Mouse (Mus musculus): ENCODE measurements at regions not wholly inside any gene's neighbourhood (a gene's known extent, or its start where the extent isn't known, plus 50 kb on each side); places are given as distances from the start of the nearest gene placed in this dataset.

DNA sequence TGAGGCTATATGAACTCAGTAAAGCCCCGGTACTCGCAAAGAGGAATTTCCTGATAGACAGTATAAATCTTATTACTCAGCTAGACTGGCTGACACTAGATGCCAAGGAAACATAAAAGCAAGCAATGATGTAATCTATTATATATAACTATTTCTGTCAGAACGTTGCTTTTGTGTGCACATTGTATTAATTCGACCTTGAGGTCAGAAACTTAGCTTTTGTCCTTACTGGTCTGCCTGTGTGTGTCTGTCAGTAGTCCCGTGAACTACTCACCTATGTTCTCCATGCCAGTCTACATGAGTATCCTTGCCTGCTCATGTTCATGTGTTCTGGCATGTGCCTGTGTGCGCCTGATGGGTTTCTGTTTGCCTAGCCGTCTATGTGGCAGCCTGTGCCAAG lies 70.5 kb downstream of the Tmx1 start:
- in situ Hi-C loops (cut with MboI; ENCODE audit: low pct_unique_long_range_greater_than_20kb in 1 of 2, low sequenced_read_pairs in 2 of 2, unreplicated experiment in 1 of 2): no loop called here

DNA sequence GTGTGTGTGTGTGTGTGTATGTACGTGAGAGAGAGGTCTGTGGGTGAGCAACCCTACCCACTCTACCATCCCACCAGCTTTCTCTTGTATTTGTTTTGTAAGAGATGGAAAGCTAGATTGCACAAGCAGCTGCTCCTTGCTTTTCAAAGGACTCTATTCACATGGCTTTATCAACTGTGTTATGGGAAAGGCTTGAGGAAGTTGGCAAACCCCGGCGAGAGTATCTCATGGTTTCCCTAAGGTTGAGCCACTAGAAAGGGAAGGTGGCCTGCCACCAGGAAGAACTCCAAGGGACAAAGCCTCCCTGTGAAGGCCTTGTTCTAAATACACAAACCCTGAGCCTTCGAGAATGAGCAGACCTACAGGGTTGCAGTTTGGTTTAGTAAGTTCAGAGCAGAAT lies 71.8 kb downstream of the Tmx1 start:
- in situ Hi-C loops (cut with MboI; ENCODE audit: low pct_unique_long_range_greater_than_20kb in 1 of 2, low sequenced_read_pairs in 2 of 2, unreplicated experiment in 1 of 2): no loop called here

DNA sequence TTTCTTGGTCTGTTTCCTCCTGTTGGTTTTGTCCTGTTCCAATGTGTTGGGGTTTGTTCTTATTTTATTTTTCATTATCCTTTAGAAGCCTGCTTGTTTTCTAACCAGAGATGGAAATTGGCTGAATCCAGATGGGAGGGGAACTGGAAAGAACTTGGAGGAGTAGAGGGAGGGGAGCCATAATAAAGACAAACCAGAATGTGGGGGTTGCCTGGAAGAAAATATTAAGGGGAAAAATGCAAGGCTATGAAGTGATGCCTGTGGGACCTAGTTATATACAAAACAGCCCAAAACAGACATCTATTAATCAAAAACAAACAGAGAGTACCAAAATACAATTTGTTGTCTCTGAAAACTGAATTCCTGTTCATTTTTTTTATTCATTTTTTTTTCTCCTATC lies 78.8 kb downstream of the Tmx1 start:
- in situ Hi-C loops (cut with MboI; ENCODE audit: low pct_unique_long_range_greater_than_20kb in 1 of 2, low sequenced_read_pairs in 2 of 2, unreplicated experiment in 1 of 2): no loop called here

DNA sequence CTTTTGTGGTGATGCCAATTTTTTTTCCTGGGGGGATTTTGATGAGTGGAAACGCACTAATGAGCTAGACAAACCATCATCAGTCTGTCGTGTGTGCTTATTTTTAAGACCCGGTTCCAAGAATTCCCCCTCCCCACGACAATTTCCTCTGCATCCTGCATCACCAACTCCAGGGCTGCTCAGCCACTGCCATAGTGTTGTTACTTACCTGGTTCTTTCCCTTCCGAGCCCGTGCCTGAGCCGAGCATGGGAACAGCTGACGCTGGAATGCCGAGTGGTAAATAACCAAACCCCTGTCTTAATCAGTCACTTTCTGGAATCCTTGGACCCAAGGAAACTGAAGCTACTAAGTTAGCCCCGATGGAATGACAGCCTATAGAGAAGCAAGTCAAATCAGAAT lies 79.3 kb downstream of the Tmx1 start:
- in situ Hi-C loops (cut with MboI; ENCODE audit: low pct_unique_long_range_greater_than_20kb in 1 of 2, low sequenced_read_pairs in 2 of 2, unreplicated experiment in 1 of 2): no loop called here

DNA sequence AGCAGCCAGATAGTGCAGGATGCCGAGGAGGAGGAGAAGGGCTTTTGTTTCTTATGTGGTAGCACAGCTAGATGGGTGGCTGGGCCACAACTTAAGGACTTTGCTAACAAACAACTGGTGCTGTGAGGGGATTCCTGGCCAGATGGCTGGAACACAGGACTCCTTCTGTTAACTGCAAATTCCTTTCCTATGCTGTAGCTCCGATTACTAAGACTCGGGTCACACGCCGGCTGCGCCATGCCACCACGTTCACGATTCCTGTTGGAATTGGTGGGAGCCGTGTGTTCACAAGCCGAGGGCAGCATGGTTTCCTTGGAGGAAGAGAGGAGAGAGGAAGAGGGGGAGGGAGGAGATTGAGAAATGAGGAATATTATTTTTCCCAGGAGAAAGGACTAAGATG lies 79.9 kb downstream of the Tmx1 start:
- in situ Hi-C loops (cut with MboI; ENCODE audit: low pct_unique_long_range_greater_than_20kb in 1 of 2, low sequenced_read_pairs in 2 of 2, unreplicated experiment in 1 of 2): no loop called here

DNA sequence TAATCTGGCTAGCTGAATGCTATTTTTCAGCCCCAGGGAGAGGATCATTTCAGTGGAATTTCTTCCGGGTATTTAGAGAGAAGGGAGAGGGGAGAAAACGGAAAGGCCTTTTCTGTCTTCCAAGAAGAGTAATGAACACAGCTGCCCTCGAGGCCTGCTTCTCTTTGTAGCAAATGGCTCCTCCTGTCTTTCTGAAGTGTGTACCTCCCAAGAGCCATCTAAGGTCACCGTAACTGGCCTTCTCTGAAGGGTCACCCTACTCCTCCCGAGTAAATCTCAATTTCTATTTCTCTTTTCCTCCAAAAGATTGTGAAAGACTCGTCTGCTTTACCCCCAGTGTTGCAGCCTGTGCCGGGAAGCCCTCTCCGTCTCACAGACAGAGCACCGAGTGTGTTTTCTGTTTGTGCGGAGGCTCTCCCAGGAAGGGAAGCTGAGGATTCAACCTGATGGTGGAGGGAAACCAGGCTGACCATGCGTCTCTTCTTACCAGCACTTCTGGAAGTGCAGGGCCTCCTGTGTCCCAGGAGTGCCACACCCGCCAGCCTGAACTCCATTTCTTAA lies 80.6 kb downstream of the Tmx1 start:
- in situ Hi-C loops (cut with MboI; ENCODE audit: low pct_unique_long_range_greater_than_20kb in 1 of 2, low sequenced_read_pairs in 2 of 2, unreplicated experiment in 1 of 2): no loop called here

DNA sequence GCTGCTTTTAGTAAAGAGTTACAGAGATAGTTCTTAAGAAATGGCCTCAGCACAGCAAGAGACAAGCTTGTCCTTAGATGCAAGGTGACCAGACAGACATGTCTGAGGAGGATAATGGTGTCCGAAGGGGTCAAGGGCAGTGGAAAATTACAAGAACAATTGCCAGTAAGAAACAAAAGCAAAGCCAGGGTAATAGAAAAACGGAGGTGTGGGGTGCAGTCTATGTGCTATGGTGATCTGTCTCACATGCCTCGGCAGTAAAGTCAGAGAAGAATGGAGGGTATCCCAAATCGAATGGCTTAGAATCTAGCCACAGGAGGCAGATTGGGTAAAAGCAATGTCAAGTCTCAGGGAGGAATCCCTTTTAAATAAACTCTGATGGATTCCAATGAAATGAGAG lies 86.2 kb downstream of the Tmx1 start:
- in situ Hi-C loops (cut with MboI; ENCODE audit: low pct_unique_long_range_greater_than_20kb in 1 of 2, low sequenced_read_pairs in 2 of 2, unreplicated experiment in 1 of 2): no loop called here

DNA sequence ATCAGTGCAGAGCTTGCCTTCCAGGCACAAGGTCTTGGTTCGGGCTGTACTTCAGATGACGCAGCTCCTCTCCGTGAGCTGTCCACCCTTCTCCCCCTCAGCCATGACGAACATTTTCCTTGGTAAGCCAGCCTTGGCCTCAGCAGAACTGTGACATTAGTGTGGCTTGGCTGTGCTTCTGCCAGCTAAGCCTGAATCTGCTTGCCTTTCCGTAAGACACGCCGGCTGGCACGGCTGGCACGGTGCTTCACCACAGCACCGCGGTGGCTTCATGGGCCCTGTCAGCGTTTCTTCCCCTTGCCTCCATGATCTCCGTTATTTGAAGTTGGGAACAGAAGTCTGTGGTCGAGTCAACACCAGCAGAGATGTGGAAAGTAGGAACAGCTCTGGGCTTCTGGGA lies 87.0 kb downstream of the Tmx1 start:
- in situ Hi-C loops (cut with MboI; ENCODE audit: low pct_unique_long_range_greater_than_20kb in 1 of 2, low sequenced_read_pairs in 2 of 2, unreplicated experiment in 1 of 2): no loop called here

DNA sequence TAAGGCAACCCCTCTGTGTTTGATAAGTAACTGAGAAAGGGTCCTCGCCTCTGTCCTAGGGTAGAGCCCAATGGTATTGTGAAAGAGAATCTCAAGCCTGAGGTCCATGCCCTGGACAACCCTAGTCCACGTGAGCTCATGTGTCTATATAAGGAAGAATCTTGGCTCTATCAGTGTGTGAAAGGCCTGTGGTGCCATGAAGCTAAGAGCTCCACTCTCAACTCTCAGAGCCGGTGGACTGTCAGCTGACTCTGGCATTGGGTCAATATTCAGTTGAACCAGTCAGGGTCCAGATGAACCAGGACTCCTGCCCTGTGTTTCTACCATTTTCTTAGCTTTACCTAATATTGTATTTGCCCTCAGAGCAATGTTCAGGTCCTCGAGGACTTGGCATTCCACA lies 88.5 kb downstream of the Tmx1 start:
- in situ Hi-C loops (cut with MboI; ENCODE audit: low pct_unique_long_range_greater_than_20kb in 1 of 2, low sequenced_read_pairs in 2 of 2, unreplicated experiment in 1 of 2): no loop called here

DNA sequence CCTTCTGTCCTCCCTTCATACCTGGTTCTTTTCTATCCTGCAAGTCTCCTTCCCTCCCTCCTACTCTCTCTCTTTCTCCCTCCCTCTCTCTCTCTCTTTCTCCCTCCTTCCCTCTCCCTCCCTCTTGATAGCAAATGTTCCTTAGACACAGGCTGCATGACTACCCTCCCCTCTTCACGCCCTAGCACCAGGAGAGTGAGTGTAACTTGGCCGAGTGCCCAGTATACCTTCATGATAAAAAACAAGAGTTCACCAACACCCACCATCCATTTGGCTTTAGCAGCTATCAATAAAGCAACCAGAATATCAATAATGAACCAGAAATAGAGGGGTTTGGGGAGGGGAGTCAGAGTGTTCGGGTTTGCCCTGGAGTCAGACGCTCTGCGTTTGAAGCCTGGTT lies 90.4 kb downstream of the Tmx1 start:
- in situ Hi-C loops (cut with MboI; ENCODE audit: low pct_unique_long_range_greater_than_20kb in 1 of 2, low sequenced_read_pairs in 2 of 2, unreplicated experiment in 1 of 2): no loop called here

DNA sequence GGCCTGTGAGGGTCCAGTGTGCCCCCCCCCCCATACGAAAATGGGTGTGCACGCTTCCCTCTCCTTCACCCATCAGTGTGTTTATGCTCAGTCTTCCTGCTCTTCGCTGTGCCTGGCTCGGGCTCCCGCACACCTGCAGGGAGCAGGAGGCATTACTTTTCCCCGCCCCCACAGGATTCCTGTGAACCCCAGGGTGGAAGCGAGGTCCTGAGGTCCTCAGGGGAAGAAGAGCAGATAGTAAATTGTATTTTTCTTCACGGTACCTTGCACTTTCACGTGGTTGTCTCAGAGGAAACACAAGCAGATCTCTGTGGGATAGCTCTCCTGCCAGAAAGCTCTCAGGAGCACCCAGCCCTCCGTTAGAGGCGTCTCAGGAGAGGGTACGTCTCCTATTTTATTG lies 91.4 kb downstream of the Tmx1 start:
- in situ Hi-C loops (cut with MboI; ENCODE audit: low pct_unique_long_range_greater_than_20kb in 1 of 2, low sequenced_read_pairs in 2 of 2, unreplicated experiment in 1 of 2): no loop called here

DNA sequence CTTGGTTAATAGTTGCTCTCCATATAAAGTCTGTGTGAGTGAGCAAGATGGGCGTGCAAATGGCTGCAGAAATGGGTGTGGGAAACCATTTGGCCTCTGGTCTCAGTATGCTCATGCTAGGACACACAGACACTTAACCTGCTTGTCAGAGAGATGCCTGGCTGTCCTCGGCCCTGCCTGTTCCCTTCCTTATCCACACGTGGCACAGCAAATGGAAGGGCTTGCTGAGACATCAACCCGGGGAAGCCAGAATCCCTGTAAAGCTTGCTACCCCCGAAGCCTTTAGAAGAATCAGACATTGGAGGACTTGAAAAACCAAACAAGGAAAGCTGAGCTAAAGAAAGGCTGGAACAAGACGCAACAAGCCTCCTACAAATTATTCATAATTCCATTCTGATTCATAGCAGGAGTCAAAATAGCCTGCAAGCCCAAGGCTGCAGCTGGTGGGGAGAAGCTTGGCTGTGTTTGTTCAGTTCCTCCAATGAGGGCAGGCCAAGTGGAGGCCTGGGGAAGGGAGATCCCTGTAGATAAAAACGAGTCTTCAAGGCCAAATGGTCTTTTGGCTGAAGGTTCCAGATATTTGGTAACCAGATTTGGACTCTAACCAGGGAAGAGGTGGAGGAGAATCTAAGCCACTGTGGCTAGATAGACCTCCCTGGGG lies 92.1 kb downstream of the Tmx1 start:
- in situ Hi-C loops (cut with MboI; ENCODE audit: low pct_unique_long_range_greater_than_20kb in 1 of 2, low sequenced_read_pairs in 2 of 2, unreplicated experiment in 1 of 2): no loop called here

DNA sequence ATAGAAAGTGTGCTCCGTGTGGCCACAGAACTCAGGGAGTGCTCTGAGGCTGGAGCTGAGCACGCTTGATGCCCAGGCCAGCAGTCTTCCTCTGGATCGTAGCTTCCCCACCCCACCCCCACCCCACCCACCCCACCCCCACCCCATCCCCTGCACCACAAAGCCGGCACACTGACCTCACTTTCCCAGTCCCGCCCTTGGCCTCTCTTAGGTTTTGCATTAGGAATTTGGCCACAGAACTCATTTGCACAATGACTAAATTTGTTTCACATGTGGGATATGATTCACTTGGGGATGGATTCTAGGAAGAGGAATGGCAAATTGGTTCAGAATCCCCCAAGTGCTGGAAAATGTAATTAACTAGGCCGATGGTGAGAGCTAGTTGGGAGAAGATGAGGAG lies 94.3 kb downstream of the Tmx1 start:
- in situ Hi-C loops (cut with MboI; ENCODE audit: low pct_unique_long_range_greater_than_20kb in 1 of 2, low sequenced_read_pairs in 2 of 2, unreplicated experiment in 1 of 2): no loop called here

DNA sequence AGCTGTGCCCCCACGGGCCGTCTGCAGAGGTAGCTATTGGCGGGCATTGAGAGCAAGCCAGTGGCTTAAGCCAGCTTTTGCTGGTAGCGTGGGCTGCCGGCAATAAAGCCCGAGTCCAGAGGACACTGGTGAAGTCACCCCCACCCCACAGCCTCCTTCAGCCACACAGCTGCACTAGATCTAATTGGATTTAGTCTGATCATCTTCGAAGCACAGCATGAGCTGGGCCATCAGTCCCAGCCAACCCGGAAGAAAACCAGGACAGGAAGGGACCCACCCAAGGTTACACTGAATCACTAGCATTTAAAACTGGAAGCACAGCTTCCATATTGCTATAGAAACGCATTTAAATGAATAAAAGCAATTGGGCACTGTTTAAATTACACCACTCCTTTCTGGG lies 96.4 kb downstream of the Tmx1 start:
- in situ Hi-C loops (cut with MboI; ENCODE audit: low pct_unique_long_range_greater_than_20kb in 1 of 2, low sequenced_read_pairs in 2 of 2, unreplicated experiment in 1 of 2): no loop called here

DNA sequence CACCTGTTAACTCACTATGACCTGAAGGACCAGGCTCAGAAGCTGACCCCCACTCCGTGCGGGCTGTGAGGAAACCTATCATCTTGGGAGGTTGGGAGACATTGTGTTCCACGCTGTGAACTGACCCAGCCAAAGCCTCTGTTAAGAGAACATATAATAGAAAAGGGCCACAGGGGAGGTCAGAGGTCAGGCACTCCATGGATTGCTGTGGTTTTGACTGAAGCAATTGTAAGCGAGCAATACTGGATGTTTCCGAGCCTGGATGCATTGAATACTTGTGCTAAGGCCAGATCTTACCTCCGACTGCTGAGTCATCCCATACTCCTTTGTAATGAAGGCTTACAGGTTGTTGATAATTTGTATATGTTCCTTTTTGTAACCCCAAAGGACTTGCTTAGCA lies 101.0 kb downstream of the Tmx1 start:
- in situ Hi-C loops (cut with MboI; ENCODE audit: low pct_unique_long_range_greater_than_20kb in 1 of 2, low sequenced_read_pairs in 2 of 2, unreplicated experiment in 1 of 2): no loop called here

DNA sequence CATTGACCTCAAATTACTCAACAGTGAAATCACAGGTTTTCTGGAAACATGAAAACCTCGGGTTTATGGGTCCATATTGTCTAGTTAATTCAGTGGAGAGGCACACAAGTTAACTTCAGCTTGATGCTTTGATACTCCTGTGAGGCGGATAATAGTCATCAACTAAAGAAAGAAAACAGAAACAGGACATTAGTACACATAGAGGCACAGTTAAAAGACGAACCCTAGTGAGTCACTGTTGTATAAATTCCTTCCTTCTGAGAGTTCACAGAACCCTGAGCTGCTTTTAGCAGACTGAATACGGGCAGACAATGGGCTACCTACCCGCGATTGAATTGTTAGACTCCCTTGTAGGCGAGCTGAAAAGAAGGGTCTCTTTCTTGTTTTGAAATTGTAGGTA lies 101.7 kb downstream of the Tmx1 start:
- in situ Hi-C loops (cut with MboI; ENCODE audit: low pct_unique_long_range_greater_than_20kb in 1 of 2, low sequenced_read_pairs in 2 of 2, unreplicated experiment in 1 of 2): no loop called here

DNA sequence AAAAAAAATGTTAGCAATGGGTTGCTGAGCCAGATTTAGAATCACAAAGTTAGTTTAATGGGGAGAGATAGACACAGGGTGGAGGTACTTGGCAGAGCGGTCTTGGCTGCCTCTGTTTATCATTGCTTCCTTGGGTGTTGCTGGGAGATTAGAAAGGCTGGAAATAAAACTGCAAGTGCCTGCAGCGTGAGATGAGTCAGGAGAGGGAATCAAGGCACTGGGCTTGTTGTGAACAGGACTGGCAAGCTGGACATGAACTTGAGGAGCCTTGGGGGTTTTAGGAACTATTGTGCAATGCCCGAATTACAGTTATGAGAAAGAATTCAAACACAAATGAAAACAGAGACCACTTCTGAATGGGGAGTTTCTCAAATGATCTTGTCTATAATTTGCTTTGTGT lies 102.8 kb downstream of the Tmx1 start:
- in situ Hi-C loops (cut with MboI; ENCODE audit: low pct_unique_long_range_greater_than_20kb in 1 of 2, low sequenced_read_pairs in 2 of 2, unreplicated experiment in 1 of 2): no loop called here

DNA sequence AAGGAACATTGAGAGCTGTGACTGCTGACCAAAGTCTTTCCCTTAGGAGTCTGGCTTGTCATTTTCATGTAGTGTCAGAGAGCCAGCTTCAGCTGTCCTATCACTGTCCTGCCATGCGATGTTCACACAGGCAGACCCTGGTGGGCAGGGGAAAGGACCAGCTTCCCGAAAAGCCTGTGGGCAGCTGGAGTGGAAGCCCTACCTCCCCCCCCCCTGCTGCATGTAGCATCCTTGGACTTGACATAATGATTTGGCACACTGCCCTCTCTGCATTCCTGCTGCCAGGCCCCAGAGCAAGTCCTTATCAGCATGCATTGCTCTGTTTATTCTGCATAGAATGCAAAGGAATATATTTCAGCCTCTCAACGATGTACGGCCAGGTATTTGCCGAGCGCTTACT lies 103.9 kb downstream of the Tmx1 start:
- in situ Hi-C loops (cut with MboI; ENCODE audit: low pct_unique_long_range_greater_than_20kb in 1 of 2, low sequenced_read_pairs in 2 of 2, unreplicated experiment in 1 of 2): no loop called here

DNA sequence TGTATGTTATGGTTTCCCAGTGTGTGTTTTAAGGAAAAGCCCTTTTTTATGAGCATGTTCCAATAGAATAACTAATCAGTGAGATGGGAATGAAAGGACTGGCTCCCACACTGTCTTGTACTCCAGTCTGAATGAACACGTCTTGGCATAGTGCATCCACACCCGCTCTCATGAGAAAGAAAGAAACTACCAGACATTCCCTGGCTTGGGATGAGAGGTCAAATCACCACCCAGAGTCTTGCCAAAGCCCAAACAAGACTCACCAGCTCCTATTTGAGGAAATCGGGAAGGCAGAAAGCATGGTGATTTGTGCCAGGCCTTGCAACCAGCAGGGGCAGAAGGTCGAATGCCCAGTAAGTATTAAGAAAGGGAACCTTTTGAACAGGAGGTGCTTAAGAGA lies 110.6 kb downstream of the Tmx1 start:
- in situ Hi-C loops (cut with MboI; ENCODE audit: low pct_unique_long_range_greater_than_20kb in 1 of 2, low sequenced_read_pairs in 2 of 2, unreplicated experiment in 1 of 2): no loop called here

DNA sequence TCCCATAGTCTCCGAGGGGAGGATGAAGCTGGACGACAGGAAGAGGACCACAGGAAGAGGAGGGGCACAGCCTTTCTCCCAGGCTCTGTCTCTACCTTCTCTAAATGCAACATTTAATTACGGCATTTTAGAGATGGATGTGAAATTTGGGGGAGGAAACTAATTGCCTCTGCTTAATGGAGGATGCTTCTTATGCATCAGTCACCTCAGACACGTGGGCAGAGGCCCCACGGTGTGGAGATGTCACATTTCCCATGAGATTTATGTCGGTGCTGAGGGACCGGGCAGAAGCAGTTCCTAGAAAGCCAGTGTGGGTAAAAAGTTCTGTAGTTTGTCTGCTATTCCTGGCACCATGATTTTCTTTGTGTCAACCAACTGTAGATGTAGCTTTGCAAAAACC lies 122.8 kb downstream of the Tmx1 start:
- in situ Hi-C loops (cut with MboI; ENCODE audit: low pct_unique_long_range_greater_than_20kb in 1 of 2, low sequenced_read_pairs in 2 of 2, unreplicated experiment in 1 of 2): no loop called here

DNA sequence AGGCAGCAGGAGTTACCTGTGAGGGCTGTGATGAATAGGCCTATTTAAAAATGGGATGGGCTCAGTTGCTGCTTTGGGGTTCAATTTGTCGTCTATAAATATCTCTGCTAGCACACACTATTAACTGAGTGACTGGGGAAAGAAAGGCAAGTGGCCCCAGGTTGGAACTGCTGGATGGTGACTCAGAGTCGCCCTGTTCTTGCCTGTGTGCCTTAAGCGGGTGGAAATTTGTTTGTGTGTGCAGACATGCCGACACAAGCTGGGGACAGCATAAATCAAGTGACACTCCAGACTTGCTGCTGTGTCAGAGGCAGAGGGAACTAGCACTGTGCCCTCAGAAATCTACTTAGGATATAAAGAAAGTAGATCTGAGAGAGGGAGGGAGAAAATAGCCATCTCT lies 124.9 kb downstream of the Tmx1 start:
- in situ Hi-C loops (cut with MboI; ENCODE audit: low pct_unique_long_range_greater_than_20kb in 1 of 2, low sequenced_read_pairs in 2 of 2, unreplicated experiment in 1 of 2): no loop called here
